Mouse (Mus musculus): Measurements from ENCODE around the gene Lnx2. TPM values are rescaled to one million over a fixed set of nuclear protein-coding genes. Genes with fewer than 3 reads are reported as not detected.

Lnx2 gene
- polyA plus RNA-seq, 1 experiment from 2014 or later: 15.4 TPM

DNA sequence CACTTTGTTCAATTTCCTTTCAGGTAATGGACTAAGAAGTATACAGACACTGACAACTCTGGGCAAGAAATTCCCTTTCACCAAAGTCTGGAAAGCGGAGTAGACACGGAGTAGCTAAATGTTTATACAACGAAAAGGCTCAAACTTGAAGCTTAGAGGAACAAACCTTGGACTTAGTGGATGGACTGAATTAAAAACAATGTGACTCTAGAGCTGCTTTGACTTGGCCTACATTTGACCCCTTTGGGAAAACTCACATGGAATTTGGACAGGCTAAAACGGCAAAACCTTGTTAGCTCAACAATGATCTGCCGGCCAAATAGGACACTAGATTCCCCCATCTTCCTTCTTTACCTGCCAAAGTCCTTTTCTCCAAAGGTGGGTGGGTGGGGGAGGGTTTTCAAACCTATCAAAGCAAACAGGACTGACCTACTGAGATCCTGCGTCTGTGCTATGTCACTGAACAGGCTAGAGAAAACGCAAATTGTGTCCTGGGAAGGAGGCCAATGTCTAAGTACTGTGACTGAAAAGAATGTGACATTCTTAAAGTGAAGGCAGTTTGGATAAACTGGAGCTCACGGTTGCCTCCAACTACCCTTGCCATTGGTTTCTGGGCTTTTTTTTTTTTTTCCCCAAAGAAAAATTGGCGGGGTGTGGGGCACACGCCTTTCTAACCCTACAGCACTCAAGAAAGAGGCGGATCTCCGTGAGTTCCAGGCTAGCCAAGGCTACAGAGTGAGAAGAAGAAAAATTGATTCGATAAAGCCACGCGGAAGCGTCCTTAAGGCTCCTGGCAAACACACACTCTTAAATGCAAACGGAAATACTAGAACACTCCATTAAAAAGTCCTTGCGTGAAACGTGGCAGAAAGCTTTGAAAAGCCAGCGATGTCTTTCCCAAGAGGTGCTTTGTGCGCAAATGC, 1.0 kb downstream of the Lnx2 start:
- ATAC-seq (replicated peaks; ENCODE audit: low FRiP score): no peak
- no peaks in the 10 kb centered on the region for H3K9me3 ChIP-seq (replicated peaks)
- H3K9ac ChIP-seq: peak overlapping the region; percentile 74
- no peaks in the 10 kb centered on the region for H3K27me3 ChIP-seq
- H3K36me3 ChIP-seq: peaks cover 13% of the 10 kb centered on the region
- 13% methylated on average over 21 of the region's 21 CpGs for WGBS
- peak overlapping the region; percentile 97 for H3K4me2 ChIP-seq
- peak overlapping the region; percentile 98 for H3K27ac ChIP-seq
- H3K4me3 ChIP-seq (replicated peaks): peak overlapping the region; percentile 96
- peaks cover 47% of the 10 kb centered on the region for H3K4me1 ChIP-seq

GRCm38 (mm10) chr5:147073805-147074204, 2.6 kb downstream of the Lnx2 start:
- H3K27ac ChIP-seq: no peak overlapping the region
- peaks cover 1% of the 10 kb centered on the region for H3K36me3 ChIP-seq
- H3K4me3 ChIP-seq (replicated peaks): no peak overlapping the region
- no peaks in the 10 kb centered on the region for H3K27me3 ChIP-seq
- 84% methylated on average over 6 of the region's 6 CpGs for WGBS
- no peak overlapping the region for H3K9ac ChIP-seq
- ATAC-seq (replicated peaks; ENCODE audit: low FRiP score): no peak
- H3K4me1 ChIP-seq: peaks cover 42% of the 10 kb centered on the region
- H3K9me3 ChIP-seq (replicated peaks): no peaks in the 10 kb centered on the region
- no peak overlapping the region for H3K4me2 ChIP-seq

DNA sequence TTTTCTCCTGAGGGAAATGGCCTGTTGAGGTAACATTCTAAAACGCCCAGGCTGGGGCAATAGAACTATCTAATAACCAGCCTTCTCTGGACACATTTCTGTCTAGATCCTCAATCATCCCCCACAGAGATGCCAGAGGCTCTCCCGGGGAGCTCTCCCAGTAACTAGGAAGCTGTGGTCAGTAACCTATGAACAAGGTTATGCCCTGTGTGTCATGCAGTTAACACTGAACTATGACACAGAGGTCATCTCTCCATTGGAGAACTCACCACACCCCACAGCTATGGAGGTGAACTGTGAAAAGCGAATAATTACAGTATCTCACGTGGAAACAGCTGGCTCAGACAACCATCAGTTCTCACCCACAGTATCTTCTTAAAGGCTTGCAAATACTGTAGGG, 4.5 kb downstream of the Lnx2 start:
- Histone ChIP-seq H3K9me3 (replicated peaks) (no peaks in the 10 kb centered on the region), H3K27ac (no peak overlapping the region), H3K27me3 (no peaks in the 10 kb centered on the region), H3K4me3 (replicated peaks) (no peak overlapping the region), H3K9ac (no peak overlapping the region), H3K4me2 (no peak overlapping the region), H3K4me1 (peaks cover 37% of the 10 kb centered on the region), H3K36me3 (no peaks in the 10 kb centered on the region)
- WGBS: 55% methylated on average over 4 of the region's 4 CpGs
- no peak for ATAC-seq (replicated peaks; ENCODE audit: low FRiP score)

DNA sequence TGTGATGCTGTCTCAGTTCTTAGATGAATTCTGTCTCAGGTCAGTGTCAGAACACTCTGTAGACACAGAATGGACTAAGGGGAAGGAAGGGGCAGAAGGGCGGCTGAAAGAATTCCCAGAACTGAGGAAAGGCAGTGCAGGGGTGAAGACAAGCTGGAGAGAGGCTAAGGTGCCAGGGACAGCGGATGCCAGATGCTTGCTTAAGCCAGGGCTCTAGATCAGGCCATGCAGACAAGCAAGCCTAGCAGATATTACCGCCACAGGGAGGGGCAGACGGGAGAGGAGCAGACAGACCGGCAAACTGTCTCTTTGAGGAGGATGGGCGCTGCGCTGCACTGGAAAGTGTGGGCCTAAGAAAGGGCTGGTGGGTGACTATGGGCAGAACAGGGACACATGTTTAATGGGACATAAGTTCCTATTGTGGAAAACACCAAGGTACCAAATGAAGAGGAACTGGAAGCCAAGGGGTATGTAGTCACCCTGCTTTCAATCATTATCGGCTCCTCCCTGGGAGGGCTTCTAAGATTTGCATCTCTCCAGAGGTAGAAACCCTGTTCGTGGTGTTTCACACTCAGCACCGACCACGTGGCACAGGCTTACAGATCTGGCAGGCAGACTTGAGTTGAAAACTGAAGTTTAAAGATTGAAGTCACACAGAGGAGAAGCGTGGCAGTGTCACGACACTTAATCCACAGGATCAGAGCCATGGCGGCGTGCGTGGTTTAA, 5.4 kb downstream of the Lnx2 start:
- H3K9ac ChIP-seq: no peak overlapping the region
- no peak overlapping the region for H3K4me2 ChIP-seq
- no peak overlapping the region for H3K27ac ChIP-seq
- H3K9me3 ChIP-seq (replicated peaks): no peaks in the 10 kb centered on the region
- no peaks in the 10 kb centered on the region for H3K27me3 ChIP-seq
- H3K4me1 ChIP-seq: peaks cover 37% of the 10 kb centered on the region
- 76% methylated on average over 16 of the region's 16 CpGs for WGBS
- ATAC-seq (replicated peaks; ENCODE audit: low FRiP score): no peak
- no peak overlapping the region for H3K4me3 ChIP-seq (replicated peaks)
- no peaks in the 10 kb centered on the region for H3K36me3 ChIP-seq

GRCm38 (mm10) chr5:147068876-147069275, 7.5 kb downstream of the Lnx2 start:
- WGBS: 75% methylated on average over 5 of the region's 5 CpGs
- Histone ChIP-seq H3K9ac (no peak overlapping the region), H3K4me1 (peaks cover 19% of the 10 kb centered on the region), H3K9me3 (replicated peaks) (no peaks in the 10 kb centered on the region), H3K36me3 (no peaks in the 10 kb centered on the region), H3K4me3 (replicated peaks) (no peak overlapping the region), H3K4me2 (no peak overlapping the region), H3K27me3 (no peaks in the 10 kb centered on the region), H3K27ac (no peak overlapping the region)
- no peak for ATAC-seq (replicated peaks; ENCODE audit: low FRiP score)

- no peaks in the 10 kb centered on the region for H3K27me3 ChIP-seq
- H3K4me1 ChIP-seq: peaks cover 18% of the 10 kb centered on the region
- no peak overlapping the region for H3K4me2 ChIP-seq
- no peak overlapping the region for H3K4me3 ChIP-seq (replicated peaks)
- no peaks in the 10 kb centered on the region for H3K9me3 ChIP-seq (replicated peaks)
- no peaks in the 10 kb centered on the region for H3K36me3 ChIP-seq
- ATAC-seq (replicated peaks; ENCODE audit: low FRiP score): no peak
- 63% methylated on average over 5 of the region's 5 CpGs for WGBS
- H3K9ac ChIP-seq: no peak overlapping the region
- no peak overlapping the region for H3K27ac ChIP-seq
Measured at GRCm38 (mm10) chr5:147066965-147067364, 9.4 kb downstream of the Lnx2 start.

DNA sequence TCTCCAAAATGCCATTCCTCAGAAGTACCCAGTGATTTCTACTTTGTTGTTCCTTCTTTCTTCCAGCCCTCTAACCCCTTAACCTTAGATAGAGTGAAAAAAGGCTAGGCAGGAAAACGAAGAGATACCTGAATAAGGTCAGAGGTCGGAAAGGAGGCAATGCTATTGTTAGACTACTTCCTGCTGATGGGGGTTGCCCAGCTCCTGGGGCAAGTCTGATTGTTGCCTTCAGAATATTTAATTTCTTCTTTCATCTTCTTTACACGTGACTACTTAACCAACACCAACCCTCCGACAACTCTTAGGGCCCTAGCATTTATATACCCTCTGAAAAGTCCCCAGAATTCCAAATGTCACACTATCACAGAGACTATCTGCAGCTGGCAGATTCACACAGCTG, 10.3 kb downstream of the Lnx2 start:
- Histone ChIP-seq H3K9ac (no peak overlapping the region), H3K27ac (no peak overlapping the region), H3K9me3 (replicated peaks) (no peaks in the 10 kb centered on the region), H3K4me1 (peaks cover 15% of the 10 kb centered on the region), H3K4me3 (replicated peaks) (no peak overlapping the region), H3K4me2 (no peak overlapping the region), H3K36me3 (no peaks in the 10 kb centered on the region), H3K27me3 (no peaks in the 10 kb centered on the region)
- 57% methylated on average over 4 of the region's 4 CpGs for WGBS
- no peak for ATAC-seq (replicated peaks; ENCODE audit: low FRiP score)

DNA sequence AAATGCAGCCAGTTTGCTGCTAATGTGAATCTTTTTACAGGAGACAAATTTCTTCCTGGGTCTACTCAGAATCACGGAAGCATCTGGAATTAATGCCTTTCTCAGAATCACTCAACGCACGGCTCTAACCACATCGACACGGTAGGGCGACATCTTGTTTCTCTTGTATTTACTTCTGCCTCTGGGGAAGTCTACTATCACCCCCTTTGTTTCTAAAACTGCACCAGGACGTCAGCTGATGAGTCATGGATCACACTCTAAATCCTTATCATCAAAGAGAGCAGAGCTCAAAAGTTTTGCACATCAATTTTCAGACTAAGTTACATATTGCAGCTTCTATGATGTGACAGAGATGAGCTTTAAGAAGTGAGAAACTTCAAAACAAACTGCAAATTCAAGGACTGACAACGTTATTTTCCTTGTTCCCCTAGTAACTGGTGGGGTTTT, 13.1 kb downstream of the Lnx2 start:
- H3K9me3 ChIP-seq (replicated peaks): no peaks in the 10 kb centered on the region
- H3K4me1 ChIP-seq: peaks cover 3% of the 10 kb centered on the region; the same call in 1 of the 2 replicates
- H3K9ac ChIP-seq: no peak overlapping the region
- H3K27me3 ChIP-seq: no peaks in the 10 kb centered on the region
- no peak for ATAC-seq (replicated peaks; ENCODE audit: low FRiP score)
- H3K36me3 ChIP-seq: no peaks in the 10 kb centered on the region
- H3K27ac ChIP-seq: no peak overlapping the region
- H3K4me2 ChIP-seq: no peak overlapping the region
- H3K4me3 ChIP-seq (replicated peaks): no peak overlapping the region
- 75% methylated on average over 8 of the region's 8 CpGs for WGBS

DNA sequence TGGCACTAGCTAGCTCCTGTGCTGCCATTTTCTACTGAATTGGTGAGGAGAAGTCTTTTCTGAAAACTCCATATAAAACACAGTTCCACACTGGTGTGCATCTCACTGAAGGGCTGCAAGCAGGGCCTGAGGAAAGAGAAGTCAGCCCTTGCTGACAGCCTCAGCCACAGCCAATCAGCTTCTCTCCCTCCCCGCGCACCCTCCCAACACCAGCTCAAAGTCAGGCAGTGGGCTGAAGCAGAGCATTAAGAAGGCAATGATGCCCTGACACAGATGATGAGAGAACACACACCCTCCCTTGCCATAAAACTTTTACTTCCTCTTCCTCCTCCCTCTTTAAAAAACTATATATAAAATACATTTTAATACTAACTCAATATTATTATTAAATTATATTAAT, 16.4 kb downstream of the Lnx2 start:
- Histone ChIP-seq H3K9ac (no peak overlapping the region), H3K27ac (no peak overlapping the region), H3K4me3 (replicated peaks) (no peak overlapping the region), H3K36me3 (no peaks in the 10 kb centered on the region), H3K9me3 (replicated peaks) (no peaks in the 10 kb centered on the region), H3K4me2 (no peak overlapping the region), H3K4me1 (no peaks in the 10 kb centered on the region), H3K27me3 (no peaks in the 10 kb centered on the region)
- no peak for ATAC-seq (replicated peaks; ENCODE audit: low FRiP score)
- 70% methylated on average over 2 of the region's 2 CpGs for WGBS

DNA sequence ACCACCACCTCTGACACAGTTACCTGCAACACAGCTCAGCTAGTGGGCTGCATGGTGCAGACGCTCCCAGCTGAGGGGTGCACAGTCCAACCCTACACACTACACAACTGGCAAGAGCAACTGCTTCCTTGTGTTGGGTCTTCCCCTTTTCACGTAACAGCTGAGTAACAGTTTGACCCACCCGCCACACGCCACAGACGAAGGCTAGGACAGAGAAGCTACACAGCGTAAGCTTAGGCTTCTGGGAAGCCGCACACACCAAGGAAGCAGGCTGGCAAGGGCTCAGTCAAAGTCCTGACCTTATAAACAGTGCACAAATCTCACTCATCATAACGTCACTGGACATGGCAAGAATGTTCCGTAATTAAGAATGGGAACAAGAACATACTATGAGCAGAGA, 17.1 kb downstream of the Lnx2 start:
- Histone ChIP-seq H3K4me3 (replicated peaks) (no peak overlapping the region), H3K27me3 (no peaks in the 10 kb centered on the region), H3K4me1 (no peaks in the 10 kb centered on the region), H3K4me2 (no peak overlapping the region), H3K36me3 (no peaks in the 10 kb centered on the region), H3K9me3 (replicated peaks) (no peaks in the 10 kb centered on the region), H3K9ac (no peak overlapping the region), H3K27ac (no peak overlapping the region)
- WGBS: 76% methylated on average over 9 of the region's 9 CpGs
- ATAC-seq (replicated peaks; ENCODE audit: low FRiP score): no peak

GRCm38 (mm10) chr5:147058661-147059060, 17.7 kb downstream of the Lnx2 start:
- Histone ChIP-seq H3K4me3 (replicated peaks) (no peak overlapping the region), H3K9ac (no peak overlapping the region), H3K27ac (no peak overlapping the region), H3K36me3 (no peaks in the 10 kb centered on the region), H3K9me3 (replicated peaks) (no peaks in the 10 kb centered on the region), H3K27me3 (no peaks in the 10 kb centered on the region), H3K4me2 (no peak overlapping the region), H3K4me1 (no peaks in the 10 kb centered on the region)
- no peak for ATAC-seq (replicated peaks; ENCODE audit: low FRiP score)
- WGBS: 94% methylated on average over 5 of the region's 5 CpGs

GRCm38 (mm10) chr5:147057626-147058414, 18.6 kb downstream of the Lnx2 start:
- WGBS: 82% methylated on average over 9 of the region's 9 CpGs

More at GRCm38 (mm10) chr5:147057626-147058414, 18.6 kb downstream of the Lnx2 start:
- Histone ChIP-seq H3K9me3 (replicated peaks) (no peaks in the 10 kb centered on the region), H3K27ac (no peak overlapping the region), H3K9ac (no peak overlapping the region), H3K36me3 (no peaks in the 10 kb centered on the region), H3K4me3 (replicated peaks) (no peak overlapping the region), H3K27me3 (no peaks in the 10 kb centered on the region), H3K4me1 (no peaks in the 10 kb centered on the region), H3K4me2 (no peak overlapping the region)
- no peak for ATAC-seq (replicated peaks; ENCODE audit: low FRiP score)
